Mouse (Mus musculus) erythroblast, adult 5-6 weeks (primary cell): ENCODE data around the gene Npr3. TPM values are rescaled to one million over a fixed set of nuclear protein-coding genes. Genes with fewer than 3 reads are reported as not detected.

Experiments used
- ATAC-seq: replicated peaks from 2 replicates; pipeline ENCODE4 v1.8.0; 2016; ENCODE audit warnings: moderate number of reproducible peaks, mild to moderate bottlenecking, moderate TSS enrichment, inconsistent platforms; ENCODE audit not compliant: poor library complexity, low FRiP score, severe bottlenecking
- total RNA-seq, 2 experiments: library from RNA; stranded (forward) in 1 of 2; stranded (reverse) in 1 of 2; fragments of 150-400 nt in 1 of 2; fragments of 200-764, 138-1000 nt in 1 of 2; gene quantifications; 2 replicates each; pipeline versions ENCODE4 v1.2.3 to v1.2.4; 2015 to 2017; ENCODE audit warnings: low replicate concordance in 2 of 2

The Npr3 gene
- total RNA-seq, 2 experiments from 2014 or later: not detected

DNA sequence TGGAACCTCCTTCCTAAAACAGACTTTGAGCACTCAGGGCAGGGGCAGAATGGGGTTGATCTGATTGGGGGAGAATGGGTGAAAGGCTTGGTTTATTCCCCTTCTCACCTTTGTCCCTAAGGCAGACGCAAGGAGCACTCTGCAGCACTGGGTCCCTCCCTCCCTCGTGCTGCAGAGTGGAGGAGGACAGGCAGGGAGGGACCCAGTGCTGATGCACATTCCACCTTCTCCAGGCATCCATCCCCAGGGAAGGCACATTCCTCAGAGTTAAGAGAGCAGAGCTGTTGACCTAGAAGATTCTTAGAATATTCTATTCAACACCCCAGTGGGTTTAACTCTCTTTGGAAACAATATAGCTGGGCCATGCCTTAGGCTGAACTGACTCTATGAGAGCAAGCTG lies 112.5 kb downstream of the Npr3 start:
- no peak for ATAC-seq

Other genes starting within 250 kb of the Npr3 start
- 113 and 151 TPM in 2 replicates for gene Sub1, start 89.7 kb upstream of the Npr3 start, total RNA-seq (2015; ENCODE audit: low replicate concordance)
- gene Sub1, start 89.7 kb upstream of the Npr3 start, total RNA-seq (2017; ENCODE audit: low replicate concordance): 117 and 135 TPM in 2 replicates
- 45.6 and 46.5 TPM in 2 replicates for gene Zfr, start 210.5 kb upstream of the Npr3 start, total RNA-seq (2015; ENCODE audit: low replicate concordance)
- 27.8 and 32.2 TPM in 2 replicates for gene Zfr, start 210.5 kb upstream of the Npr3 start, total RNA-seq (2017; ENCODE audit: low replicate concordance)